Mouse (Mus musculus): ENCODE measurements around the gene Rnase13.

Gene Rnase13

DNA sequence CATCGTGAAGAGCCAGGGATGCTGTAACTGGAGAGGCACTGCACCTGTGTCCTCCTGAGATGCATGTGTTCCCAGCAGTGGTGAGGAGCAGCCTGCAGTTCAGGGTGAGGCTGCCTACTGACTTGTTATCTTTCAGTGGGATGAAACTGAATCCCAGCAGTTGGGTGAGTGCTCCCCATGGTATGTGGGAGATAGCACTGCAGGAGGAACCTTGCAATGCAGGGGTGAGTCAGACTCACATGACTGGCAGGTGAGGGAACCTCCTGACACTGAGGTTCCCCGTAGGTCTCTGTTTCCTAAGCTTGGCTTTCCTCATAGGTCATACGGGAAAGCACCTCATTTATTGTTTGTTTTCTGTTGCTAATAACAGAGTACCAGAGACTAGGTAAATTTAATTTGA lies 45.1 kb downstream of the Rnase13 start:
- no peak for DNase-seq (ENCODE audit: low read depth)

GRCm38 (mm10) chr14:51871741-51872140 lies 50.8 kb downstream of the Rnase13 start:
- DNase-seq (ENCODE audit: low read depth), result no peak

Measured in 416B (cell line).